Mouse (Mus musculus): ENCODE results near the gene Hoxd9. TPM values are rescaled to one million over a fixed set of nuclear protein-coding genes. Genes with fewer than 3 reads are reported as not detected.

The Hoxd9 gene
- polyA plus RNA-seq, 1 experiment from 2014 or later, result 3.9 TPM

GRCm38 (mm10) chr2:74726973-74727639, 29.6 kb downstream of the Hoxd9 start:
- H3K4me2 ChIP-seq (ENCODE audit: low read length), result peak overlapping the region; percentile 51
- WGBS, result 16% methylated on average over 43 of the region's 43 CpGs
- peaks cover 19% of the 10 kb centered on the region for H3K4me1 ChIP-seq (replicated peaks; ENCODE audit: control insufficient read depth, insufficient read depth, low read length)
- no peak for DNase-seq (ENCODE audit: low spot score)
- peaks cover 95% of the 10 kb centered on the region for H3K27me3 ChIP-seq (replicated peaks; ENCODE audit: control insufficient read depth, insufficient read depth, low read length)
- no peaks in the 10 kb centered on the region for H3K9me3 ChIP-seq (ENCODE audit: control insufficient read depth, low read length)
- no peaks in the 10 kb centered on the region for H3K36me3 ChIP-seq (ENCODE audit: control insufficient read depth, insufficient read depth, low read length)
- ATAC-seq (replicated peaks; ENCODE audit: low FRiP score, low TSS enrichment, low read depth), result no peak
- H3K27ac ChIP-seq (ENCODE audit: low read depth), result peak overlapping the region; percentile 67
- peak overlapping the region; percentile 41 for H3K9ac ChIP-seq (ENCODE audit: low read length)
- peak overlapping the region; percentile 33 for H3K4me3 ChIP-seq (ENCODE audit: low read depth, low read length)

DNA sequence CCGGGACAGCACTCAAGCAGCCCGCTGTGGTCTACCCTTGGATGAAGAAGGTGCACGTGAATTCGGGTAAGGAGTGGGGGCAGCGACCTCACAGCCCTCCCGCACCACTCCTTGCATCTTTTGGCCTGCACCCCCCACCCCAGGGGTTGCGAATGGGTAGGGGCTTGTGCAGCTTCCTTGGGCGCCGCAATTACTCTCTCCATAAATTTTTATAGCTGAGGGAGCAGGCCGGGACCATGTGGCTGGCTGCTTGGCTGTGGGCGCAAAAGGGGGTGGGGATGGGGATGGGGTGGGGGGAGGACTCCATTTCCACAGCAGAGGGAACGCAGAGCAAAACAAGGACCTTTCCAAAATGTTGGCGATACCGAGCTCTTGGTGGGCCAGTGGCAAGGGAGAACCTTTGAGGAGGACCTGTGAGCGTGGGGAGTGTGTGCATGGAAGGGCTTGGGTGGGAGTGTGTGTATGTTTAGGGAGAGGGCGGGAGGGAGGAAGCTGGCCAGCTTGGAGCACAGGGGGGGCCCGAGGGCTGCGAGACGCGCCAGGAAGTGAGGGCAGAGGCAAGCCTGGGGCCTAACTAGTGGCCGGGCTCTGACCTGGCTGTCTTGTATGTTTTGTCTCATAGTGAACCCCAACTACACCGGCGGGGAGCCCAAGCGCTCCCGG, 30.2 kb downstream of the Hoxd9 start:
- H3K9ac ChIP-seq (ENCODE audit: low read length), result peak overlapping the region; percentile 41

GRCm38 (mm10) chr2:74728303-74728680, 30.8 kb downstream of the Hoxd9 start:
- Histone ChIP-seq H3K27ac (ENCODE audit: low read depth) (peak overlapping the region; percentile 67; the same call in 1 of the 2 replicates), H3K9ac (ENCODE audit: low read length) (peak overlapping the region; percentile 41), H3K9me3 (ENCODE audit: control insufficient read depth, low read length) (no peaks in the 10 kb centered on the region), H3K27me3 (replicated peaks; ENCODE audit: control insufficient read depth, insufficient read depth, low read length) (peaks cover 95% of the 10 kb centered on the region), H3K4me3 (ENCODE audit: low read depth, low read length) (peak overlapping the region; percentile 33), H3K4me1 (replicated peaks; ENCODE audit: control insufficient read depth, insufficient read depth, low read length) (peaks cover 18% of the 10 kb centered on the region), H3K4me2 (ENCODE audit: low read length) (peak overlapping the region; percentile 51; the same call in 1 of the 2 replicates), H3K36me3 (ENCODE audit: control insufficient read depth, insufficient read depth, low read length) (no peaks in the 10 kb centered on the region)
- 62% methylated on average over 13 of the region's 13 CpGs for WGBS
- DNase-seq (ENCODE audit: low spot score), result peak; percentile 58
- ATAC-seq (replicated peaks; ENCODE audit: low FRiP score, low TSS enrichment, low read depth), result peak; percentile 44

More for the DNA sequence above, 30.2 kb downstream of the Hoxd9 start:
- H3K4me3 ChIP-seq (ENCODE audit: low read depth, low read length), result peak overlapping the region; percentile 33
- no peaks in the 10 kb centered on the region for H3K36me3 ChIP-seq (ENCODE audit: control insufficient read depth, insufficient read depth, low read length)
- WGBS, result 26% methylated on average over 25 of the region's 25 CpGs
- peaks cover 95% of the 10 kb centered on the region for H3K27me3 ChIP-seq (replicated peaks; ENCODE audit: control insufficient read depth, insufficient read depth, low read length)
- H3K9me3 ChIP-seq (ENCODE audit: control insufficient read depth, low read length), result no peaks in the 10 kb centered on the region
- peaks cover 19% of the 10 kb centered on the region for H3K4me1 ChIP-seq (replicated peaks; ENCODE audit: control insufficient read depth, insufficient read depth, low read length)
- ATAC-seq (replicated peaks; ENCODE audit: low FRiP score, low TSS enrichment, low read depth) (0 out of 2 replicates have a peak, but pooled peaks have one; percentile 12), DNase-seq (ENCODE audit: low spot score) (peak; percentile 65)
- H3K4me2 ChIP-seq (ENCODE audit: low read length), result peak overlapping the region; percentile 51
- peak overlapping the region; percentile 67 for H3K27ac ChIP-seq (ENCODE audit: low read depth)

- DNase-seq (ENCODE audit: low spot score) (no peak), ATAC-seq (replicated peaks; ENCODE audit: low FRiP score, low TSS enrichment, low read depth) (no peak)
- H3K36me3 ChIP-seq (ENCODE audit: control insufficient read depth, insufficient read depth, low read length), result no peaks in the 10 kb centered on the region
- H3K4me3 ChIP-seq (ENCODE audit: low read depth, low read length), result no peak overlapping the region
- H3K4me1 ChIP-seq (replicated peaks; ENCODE audit: control insufficient read depth, insufficient read depth, low read length), result peaks cover 6% of the 10 kb centered on the region; the same call in 1 of the 2 replicates
- H3K9me3 ChIP-seq (ENCODE audit: control insufficient read depth, low read length), result no peaks in the 10 kb centered on the region
- 0 out of 2 replicates have a peak overlapping the region, but pooled peaks have one; percentile 9 for H3K27ac ChIP-seq (ENCODE audit: low read depth)
- 49% methylated on average over 8 of the region's 8 CpGs for WGBS
- peak overlapping the region; percentile 49 for H3K4me2 ChIP-seq (ENCODE audit: low read length)
- peak overlapping the region; percentile 0; the same call in 1 of the 2 replicates for H3K9ac ChIP-seq (ENCODE audit: low read length)
- peaks cover 96% of the 10 kb centered on the region for H3K27me3 ChIP-seq (replicated peaks; ENCODE audit: control insufficient read depth, insufficient read depth, low read length)
These were observed 32.8 kb downstream of the Hoxd9 start for GRCm38 (mm10) chr2:74730331-74730730.

GRCm38 (mm10) chr2:74731055-74731454, 33.5 kb downstream of the Hoxd9 start:
- no peak overlapping the region; the same call in 1 of the 2 replicates for H3K4me3 ChIP-seq (ENCODE audit: low read depth, low read length)
- 0 out of 2 replicates have a peak overlapping the region, but pooled peaks have one; percentile 22 for H3K9ac ChIP-seq (ENCODE audit: low read length)
- H3K4me2 ChIP-seq (ENCODE audit: low read length), result peak overlapping the region; percentile 49
- H3K4me1 ChIP-seq (replicated peaks; ENCODE audit: control insufficient read depth, insufficient read depth, low read length), result peaks cover 8% of the 10 kb centered on the region; the same call in 1 of the 2 replicates
- H3K27me3 ChIP-seq (replicated peaks; ENCODE audit: control insufficient read depth, insufficient read depth, low read length), result peaks cover 97% of the 10 kb centered on the region
- no peaks in the 10 kb centered on the region for H3K9me3 ChIP-seq (ENCODE audit: control insufficient read depth, low read length)
- H3K27ac ChIP-seq (ENCODE audit: low read depth), result peak overlapping the region; percentile 29; the same call in 1 of the 2 replicates
- DNase-seq (ENCODE audit: low spot score), result no peak
- H3K36me3 ChIP-seq (ENCODE audit: control insufficient read depth, insufficient read depth, low read length), result no peaks in the 10 kb centered on the region
- ATAC-seq (replicated peaks; ENCODE audit: low FRiP score, low TSS enrichment, low read depth), result no peak

- Histone ChIP-seq H3K27ac (ENCODE audit: low read depth) (0 out of 2 replicates have a peak overlapping the region, but pooled peaks have one; percentile 33), H3K27me3 (replicated peaks; ENCODE audit: control insufficient read depth, insufficient read depth, low read length) (peaks cover 97% of the 10 kb centered on the region), H3K9me3 (ENCODE audit: control insufficient read depth, low read length) (no peaks in the 10 kb centered on the region), H3K4me2 (ENCODE audit: low read length) (peak overlapping the region; percentile 49), H3K9ac (ENCODE audit: low read length) (peak overlapping the region; percentile 22; the same call in 1 of the 2 replicates), H3K4me1 (replicated peaks; ENCODE audit: control insufficient read depth, insufficient read depth, low read length) (peaks cover 8% of the 10 kb centered on the region; the same call in 1 of the 2 replicates), H3K4me3 (ENCODE audit: low read depth, low read length) (peak overlapping the region; percentile 30), H3K36me3 (ENCODE audit: control insufficient read depth, insufficient read depth, low read length) (no peaks in the 10 kb centered on the region)
- 26% methylated on average over 9 of the region's 9 CpGs for WGBS
- DNase-seq (ENCODE audit: low spot score) (peak; percentile 60), ATAC-seq (replicated peaks; ENCODE audit: low FRiP score, low TSS enrichment, low read depth) (no peak)
These were observed 34.4 kb downstream of the Hoxd9 start for GRCm38 (mm10) chr2:74731799-74732512.

- H3K9me3 ChIP-seq (ENCODE audit: control insufficient read depth, low read length), result no peaks in the 10 kb centered on the region
- 3% methylated on average over 52 of the region's 52 CpGs for WGBS
- no peaks in the 10 kb centered on the region for H3K36me3 ChIP-seq (ENCODE audit: control insufficient read depth, insufficient read depth, low read length)
- DNase-seq (ENCODE audit: low spot score) (peak; percentile 75), ATAC-seq (replicated peaks; ENCODE audit: low FRiP score, low TSS enrichment, low read depth) (no peak)
- peak overlapping the region; percentile 70 for H3K27ac ChIP-seq (ENCODE audit: low read depth)
- peak overlapping the region; percentile 49 for H3K4me2 ChIP-seq (ENCODE audit: low read length)
- peak overlapping the region; percentile 30 for H3K4me3 ChIP-seq (ENCODE audit: low read depth, low read length)
- H3K4me1 ChIP-seq (replicated peaks; ENCODE audit: control insufficient read depth, insufficient read depth, low read length), result peaks cover 3% of the 10 kb centered on the region; the same call in 1 of the 2 replicates
- H3K27me3 ChIP-seq (replicated peaks; ENCODE audit: control insufficient read depth, insufficient read depth, low read length), result peaks cover 97% of the 10 kb centered on the region
- peak overlapping the region; percentile 29; the same call in 1 of the 2 replicates for H3K9ac ChIP-seq (ENCODE audit: low read length)
These were observed 35.2 kb downstream of the Hoxd9 start for GRCm38 (mm10) chr2:74732513-74733316.
